Mouse (Mus musculus): ENCODE results near the gene Gadd45b. TPM values are rescaled to one million over a fixed set of nuclear protein-coding genes. Genes with fewer than 3 reads are reported as not detected.

Gene Gadd45b
- 11.8 and 18.5 TPM in 2 replicates for polyA plus RNA-seq (2012; rRNA removed)

DNA sequence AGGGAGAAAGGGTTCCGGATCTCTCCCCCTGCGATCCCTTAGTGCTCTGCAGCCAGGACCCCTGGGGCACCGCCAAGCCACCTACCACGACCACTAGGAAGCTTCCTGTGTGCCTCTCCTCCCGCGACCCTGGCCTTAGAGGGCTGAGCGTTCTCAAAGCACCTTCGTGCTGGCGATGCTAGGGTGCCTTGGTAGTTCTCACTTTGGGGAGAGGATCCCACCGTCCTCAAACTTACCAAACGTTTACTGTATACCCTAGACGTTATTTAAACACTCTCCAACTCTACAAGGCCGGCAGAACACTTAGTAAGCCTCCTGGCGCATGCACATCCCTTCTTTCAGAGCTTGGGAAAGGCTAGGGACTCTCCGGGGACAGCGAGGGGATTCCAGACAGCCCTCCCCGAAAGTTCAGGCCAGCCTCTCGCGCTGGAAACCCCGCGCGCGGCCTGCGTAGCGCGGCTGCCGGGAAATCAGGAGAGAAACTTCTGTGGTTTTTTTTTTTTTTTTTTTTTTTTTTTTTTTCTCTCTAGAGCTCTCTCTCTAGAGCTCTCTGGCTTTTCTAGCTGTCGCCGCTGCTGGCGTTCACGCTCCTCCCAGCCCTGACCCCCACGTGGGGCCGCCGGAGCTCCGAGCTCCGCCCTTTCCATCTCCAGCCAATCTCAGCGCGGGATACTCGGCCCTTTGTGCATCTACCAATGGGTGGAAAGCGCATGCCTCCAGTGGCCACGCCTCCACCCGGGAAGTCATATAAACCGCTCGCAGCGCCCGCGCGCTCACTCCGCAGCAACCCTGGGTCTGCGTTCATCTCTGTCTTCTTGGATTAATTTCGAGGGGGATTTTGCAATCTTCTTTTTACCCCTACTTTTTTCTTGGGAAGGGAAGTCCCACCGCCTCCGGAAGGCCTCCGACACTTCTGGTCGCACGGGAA lies at the start of gene Gadd45b:
TSS of gene Gadd45b (plus strand) at position 775 of the 928 bp plus-strand sequence.

DNA sequence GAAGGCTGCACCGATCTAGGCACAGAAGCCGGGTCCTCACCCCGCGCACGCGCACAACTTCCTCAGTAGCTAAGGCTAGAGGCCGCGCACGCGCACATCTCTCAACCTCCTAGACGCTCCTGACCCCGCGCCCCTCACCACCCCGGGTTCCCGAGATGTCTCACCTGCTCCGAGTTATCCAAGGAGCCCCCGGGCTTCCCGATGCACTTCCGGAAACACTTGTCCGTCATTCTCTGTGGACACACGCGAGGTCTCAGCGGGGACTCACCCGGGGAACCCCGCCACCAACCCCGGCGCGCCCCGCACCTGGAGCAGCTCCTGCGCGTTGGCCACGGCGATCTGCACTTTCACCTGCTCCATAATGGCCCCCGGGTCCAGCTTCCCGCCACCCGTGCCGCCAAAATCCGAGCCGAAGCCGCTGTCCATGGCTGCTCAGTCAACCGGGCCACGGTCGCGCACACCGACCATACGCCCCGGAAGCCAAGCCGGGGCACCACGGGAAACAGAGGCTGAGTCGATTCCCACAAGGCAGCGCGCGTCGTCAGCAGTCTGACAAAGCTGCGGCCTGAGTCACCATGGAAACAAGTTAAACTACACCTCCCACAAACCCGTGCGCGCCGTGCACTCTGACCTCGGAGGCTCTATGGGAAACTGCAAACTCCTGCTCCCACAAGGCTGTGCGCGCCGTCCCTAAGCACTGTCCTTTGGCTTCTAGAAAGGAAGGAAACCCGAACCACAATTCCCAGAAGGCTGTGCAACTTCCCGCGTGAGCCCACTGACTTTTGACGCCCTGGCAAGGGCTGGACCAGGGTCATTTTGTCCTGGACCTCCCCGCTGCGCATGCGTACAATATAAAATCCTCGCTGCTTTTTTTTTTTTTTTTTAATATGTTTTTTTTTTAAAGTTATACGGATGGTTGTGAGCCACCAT lies 29.3 kb upstream of the Gadd45b start, which contains the start of gene Timm13:
TSS of gene Timm13 (minus strand) at position 652 of the 930 bp plus-strand sequence.

DNA sequence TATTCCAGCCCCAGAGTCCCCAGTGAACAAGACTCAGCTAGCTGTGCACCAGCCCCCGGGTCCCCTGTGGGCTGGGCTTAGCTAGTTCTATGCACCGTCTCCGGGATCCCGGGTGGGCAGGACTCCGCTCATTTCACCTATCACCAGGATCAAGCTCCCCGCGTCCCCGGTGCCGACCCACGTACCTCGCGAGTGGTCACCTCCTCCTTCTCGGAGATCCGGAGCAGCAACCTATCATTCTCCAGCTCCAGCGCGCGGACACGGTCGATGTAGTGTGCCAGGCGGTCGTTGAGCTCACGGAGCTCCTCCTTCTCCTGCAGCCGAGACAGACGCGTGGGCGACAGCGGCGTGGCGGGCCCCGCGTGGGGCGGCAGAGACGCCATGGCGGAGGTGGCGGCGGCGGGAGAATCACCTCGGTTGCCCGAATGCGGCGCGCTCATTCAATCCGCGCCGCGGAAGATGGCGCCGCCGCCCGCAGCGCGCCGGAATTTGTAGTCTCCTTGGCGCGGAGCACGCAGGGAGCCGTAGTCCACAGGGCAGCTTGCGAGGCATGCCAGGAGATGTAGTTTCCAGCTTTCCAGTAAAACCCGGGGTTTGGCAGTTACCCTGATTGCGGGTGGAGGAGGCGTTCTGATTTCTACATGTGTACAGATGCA lies 12.0 kb upstream of the Gadd45b start, which contains the start of gene Lmnb2:
TSS of gene Lmnb2 (minus strand) at position 467 of the 656 bp plus-strand sequence.

Other genes starting within 250 kb of the Gadd45b start
- 34.5 and 37.2 TPM in 2 replicates for gene Mob3a, start 228.1 kb upstream of the Gadd45b start, polyA plus RNA-seq (2012; rRNA removed)
- gene Izumo4, start 227.9 kb upstream of the Gadd45b start, polyA plus RNA-seq (2012; rRNA removed) = 66.3 and 70.4 TPM in 2 replicates
- gene Ap3d1, start 187.8 kb upstream of the Gadd45b start, polyA plus RNA-seq (2012; rRNA removed) = 153 and 171 TPM in 2 replicates
- gene Dot1l, start 174.9 kb upstream of the Gadd45b start, polyA plus RNA-seq (2012; rRNA removed) = 46.3 and 56.0 TPM in 2 replicates
- 85.0 and 92.8 TPM in 2 replicates for gene Sf3a2, start 131.9 kb upstream of the Gadd45b start, polyA plus RNA-seq (2012; rRNA removed)
- 116 and 118 TPM in 2 replicates for gene Plekhj1, start 131.4 kb upstream of the Gadd45b start, polyA plus RNA-seq (2012; rRNA removed)
- gene Amh, start 124.8 kb upstream of the Gadd45b start, polyA plus RNA-seq (2012; rRNA removed) = 1.4 and 1.5 TPM in 2 replicates
- 0.48 and 2.0 TPM in 2 replicates for gene Jsrp1, start 116.6 kb upstream of the Gadd45b start, polyA plus RNA-seq (2012; rRNA removed)
- 683 and 719 TPM in 2 replicates for gene Oaz1, start 103.4 kb upstream of the Gadd45b start, polyA plus RNA-seq (2012; rRNA removed)
- gene Lingo3, start 86.0 kb upstream of the Gadd45b start, polyA plus RNA-seq (2012; rRNA removed) = 3.6 and 3.8 TPM in 2 replicates
- gene Lsm7, start 74.9 kb upstream of the Gadd45b start, polyA plus RNA-seq (2012; rRNA removed) = 387 and 393 TPM in 2 replicates
- 92.4 and 97.1 TPM in 2 replicates for gene Sppl2b, start 74.8 kb upstream of the Gadd45b start, polyA plus RNA-seq (2012; rRNA removed)
- gene Tmprss9, start 58.2 kb upstream of the Gadd45b start, polyA plus RNA-seq (2012; rRNA removed) = 0.18 and 0.24 TPM in 2 replicates
- 220 and 228 TPM in 2 replicates for gene Timm13, start 29.1 kb upstream of the Gadd45b start, polyA plus RNA-seq (2012; rRNA removed)
- 67.4 and 72.6 TPM in 2 replicates for gene Lmnb2, start 11.8 kb upstream of the Gadd45b start, polyA plus RNA-seq (2012; rRNA removed)
- 10.9 and 12.3 TPM in 2 replicates for gene Gng7, start 84.9 kb downstream of the Gadd45b start, polyA plus RNA-seq (2012; rRNA removed)
- gene Diras1, start 95.6 kb downstream of the Gadd45b start, polyA plus RNA-seq (2012; rRNA removed) = 37.6 and 39.8 TPM in 2 replicates
- gene Slc39a3, start 107.4 kb downstream of the Gadd45b start, polyA plus RNA-seq (2012; rRNA removed) = 53.7 and 54.5 TPM in 2 replicates
- gene Sgta, start 130.1 kb downstream of the Gadd45b start, polyA plus RNA-seq (2012; rRNA removed) = 278 and 296 TPM in 2 replicates
- gene Thop1, start 140.0 kb downstream of the Gadd45b start, polyA plus RNA-seq (2012; rRNA removed) = 68.1 and 69.3 TPM in 2 replicates
- 0.23 and 0.35 TPM in 2 replicates for gene Creb3l3, start 168.8 kb downstream of the Gadd45b start, polyA plus RNA-seq (2012; rRNA removed)
- 179 and 186 TPM in 2 replicates for gene Map2k2, start 175.8 kb downstream of the Gadd45b start, polyA plus RNA-seq (2012; rRNA removed)
- 10.6 and 12.4 TPM in 2 replicates for gene Zbtb7a, start 205.1 kb downstream of the Gadd45b start, polyA plus RNA-seq (2012; rRNA removed)
- 41.9 and 42.9 TPM in 2 replicates for gene Pias4, start 237.8 kb downstream of the Gadd45b start, polyA plus RNA-seq (2012; rRNA removed)
- gene Eef2, start 246.6 kb downstream of the Gadd45b start, polyA plus RNA-seq (2012; rRNA removed) = 1,386 and 1,461 TPM in 2 replicates